Mouse (Mus musculus) lung, postnatal 10 days (tissue): ENCODE measurements at regions not wholly inside any gene's neighbourhood (a gene's known extent, or its start where the extent isn't known, plus 50 kb on each side); places are given as distances from the start of the nearest gene placed in this dataset.

ENCODE experiments used
- DNase-seq: peaks from one replicate; pipeline ENCODE4 v3.0.0; 2021

GRCm38 (mm10) chr12:65424506-65424905 lies 199.2 kb downstream of the Wdr20rt start:
- no peak for DNase-seq

- no peak for DNase-seq
Measured at GRCm38 (mm10) chr12:65425440-65425839, 200.1 kb downstream of the Wdr20rt start.

DNA sequence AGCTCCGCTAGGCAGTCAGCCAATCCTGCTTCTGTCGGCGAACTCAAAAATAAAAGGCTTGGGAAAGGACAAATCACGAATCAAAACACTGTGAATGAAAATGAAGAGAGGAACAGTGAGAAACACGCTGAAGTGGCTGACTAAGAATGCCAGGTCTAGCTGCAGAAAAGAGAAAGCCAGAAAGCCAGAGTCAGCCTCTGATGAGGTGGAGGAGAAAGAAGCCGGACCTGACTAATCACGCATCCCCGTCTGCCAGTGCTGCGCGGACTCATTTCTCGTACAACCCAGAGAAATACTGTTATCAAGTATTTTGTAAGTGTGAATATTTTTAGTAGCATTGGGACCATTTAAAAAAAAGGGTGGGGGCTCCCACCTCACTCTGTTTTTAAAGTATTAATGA lies 201.6 kb downstream of the Wdr20rt start:
- DNase-seq: no peak

DNA sequence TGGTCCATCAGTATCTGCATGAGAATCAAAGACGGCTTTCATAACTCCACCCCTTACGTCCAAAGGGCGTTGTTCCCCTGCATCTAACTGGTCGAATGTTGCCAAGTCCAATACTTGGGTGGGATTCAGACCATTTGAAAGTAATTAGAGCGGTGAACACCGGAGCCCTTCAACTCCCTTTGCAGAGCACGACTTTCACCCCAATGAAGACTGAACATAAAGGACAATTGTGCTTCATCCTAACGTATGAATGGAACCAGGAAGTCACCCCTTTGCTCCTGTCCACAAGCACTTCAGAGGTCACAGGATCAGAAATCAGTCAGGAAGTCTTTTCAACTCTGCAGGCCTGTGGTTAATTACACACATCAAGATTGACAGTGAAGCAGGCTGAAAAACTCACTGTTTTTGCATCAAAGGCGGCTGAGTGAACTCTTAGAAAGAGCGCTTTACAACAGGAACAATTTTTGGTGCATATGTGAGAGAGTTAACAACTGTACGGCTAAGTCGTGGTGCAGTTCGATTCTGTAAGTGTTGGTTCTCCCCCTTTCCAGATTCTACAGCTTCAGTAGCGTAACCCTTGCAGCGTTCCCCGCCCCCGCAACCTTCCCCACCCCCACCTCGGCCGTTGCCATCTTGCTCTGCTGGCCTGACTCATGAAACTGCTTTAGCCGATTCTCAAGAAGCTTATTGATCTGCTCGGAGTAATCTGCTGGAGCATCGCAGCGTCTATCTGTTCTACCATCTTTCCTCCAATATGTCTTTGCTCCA lies 203.1 kb downstream of the Wdr20rt start:
- DNase-seq: no peak

GRCm38 (mm10) chr12:65450845-65451244 lies 225.5 kb downstream of the Wdr20rt start:
- DNase-seq: no peak

- DNase-seq: no peak
Measured at GRCm38 (mm10) chr12:65455683-65456082, 230.4 kb downstream of the Wdr20rt start.

DNA sequence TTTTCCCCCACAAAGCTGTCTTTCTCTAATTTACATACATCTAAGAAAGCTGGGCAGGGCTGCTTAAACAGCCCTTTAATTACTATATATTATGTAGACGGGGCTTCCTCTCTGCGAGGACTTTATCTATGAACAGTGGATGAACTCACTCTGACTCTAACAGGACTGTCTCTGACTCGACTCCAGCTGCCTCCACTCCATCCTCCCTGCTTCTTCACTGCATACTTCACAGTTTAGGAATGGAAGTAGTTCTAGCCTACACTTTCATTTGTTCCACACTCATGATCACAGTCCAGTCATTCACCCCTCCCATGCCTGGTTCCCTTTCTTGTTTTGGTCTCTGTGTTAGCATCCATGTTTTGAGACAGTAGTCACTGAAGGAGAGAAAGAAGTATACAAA lies 231.6 kb downstream of the Wdr20rt start:
- no peak for DNase-seq

- no peak for DNase-seq
Measured at GRCm38 (mm10) chr12:65464246-65464645, 238.9 kb downstream of the Wdr20rt start.

DNA sequence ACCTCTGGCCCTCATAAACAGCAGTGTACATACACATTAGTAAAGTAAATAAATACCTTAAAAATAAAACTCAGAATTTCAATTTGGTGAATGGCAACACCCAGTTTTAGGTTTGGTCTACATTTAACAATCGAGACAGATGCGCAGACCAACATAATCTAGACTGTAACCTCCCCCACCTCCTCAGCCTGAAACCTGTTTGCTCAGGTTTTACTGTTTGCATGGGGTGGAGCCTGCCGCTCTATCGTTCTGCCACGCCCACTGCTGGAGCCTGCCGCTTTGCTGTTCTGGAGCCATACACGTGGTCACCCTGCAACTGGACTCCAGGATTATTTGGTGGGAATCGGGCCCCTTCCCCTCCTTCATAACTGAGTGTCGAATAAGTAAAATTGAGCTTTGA lies 253.4 kb downstream of the Wdr20rt start:
- DNase-seq: peak; percentile 2

DNA sequence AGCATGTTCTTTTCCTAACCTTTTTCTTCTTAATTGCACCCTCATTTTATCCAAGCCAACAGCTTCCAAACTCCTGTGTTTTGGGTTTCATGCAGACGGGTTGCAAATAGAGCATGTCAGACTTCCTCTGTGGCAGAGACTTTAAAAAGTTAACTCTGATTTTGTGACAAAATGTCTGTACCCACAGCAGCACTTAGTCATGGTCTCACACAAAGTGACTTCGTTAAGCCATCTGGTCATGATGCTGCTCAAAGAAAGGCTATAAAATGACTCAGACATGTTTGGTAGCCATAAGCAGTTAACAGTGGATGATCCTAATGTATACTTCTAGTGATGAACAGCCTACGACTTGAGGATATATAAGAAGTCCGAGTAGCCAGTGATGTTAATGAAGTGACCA lies 255.5 kb downstream of the Wdr20rt start:
- DNase-seq: no peak

- no peak for DNase-seq
Measured at GRCm38 (mm10) chr12:65491092-65491491, 265.8 kb downstream of the Wdr20rt start.

DNA sequence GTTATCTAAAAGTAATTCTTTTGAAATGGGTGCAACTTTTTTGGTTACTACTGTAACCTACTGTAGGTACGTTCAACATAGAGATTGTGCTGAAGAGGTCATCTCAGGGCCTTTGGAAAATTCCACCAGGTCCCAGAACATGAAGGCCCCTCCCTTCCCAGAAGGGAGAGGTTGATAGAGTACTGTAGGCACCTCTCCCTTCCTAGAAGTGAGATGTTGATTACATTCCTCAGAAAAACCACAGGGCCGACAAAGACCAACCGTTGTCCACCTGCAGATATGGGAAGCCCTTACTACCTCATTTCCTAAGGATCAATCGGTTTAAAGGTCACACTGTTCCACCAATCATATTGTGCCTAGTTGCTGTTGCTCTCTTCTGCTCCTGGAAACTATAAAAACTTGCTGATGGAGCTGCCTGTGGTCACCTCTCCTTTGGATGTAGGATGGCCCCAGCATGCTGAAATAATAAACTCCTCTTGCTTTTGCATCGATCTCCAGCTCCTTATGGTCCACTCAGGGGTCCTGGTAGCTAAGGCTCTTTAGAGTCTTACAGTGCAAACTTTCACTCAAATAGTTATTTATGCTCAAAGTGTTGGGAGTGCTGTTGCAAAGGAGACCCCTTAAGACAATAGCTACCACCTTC lies 269.2 kb downstream of the Wdr20rt start:
- DNase-seq: no peak

- DNase-seq: no peak
Measured at GRCm38 (mm10) chr12:65496613-65497012, 271.3 kb downstream of the Wdr20rt start.

DNA sequence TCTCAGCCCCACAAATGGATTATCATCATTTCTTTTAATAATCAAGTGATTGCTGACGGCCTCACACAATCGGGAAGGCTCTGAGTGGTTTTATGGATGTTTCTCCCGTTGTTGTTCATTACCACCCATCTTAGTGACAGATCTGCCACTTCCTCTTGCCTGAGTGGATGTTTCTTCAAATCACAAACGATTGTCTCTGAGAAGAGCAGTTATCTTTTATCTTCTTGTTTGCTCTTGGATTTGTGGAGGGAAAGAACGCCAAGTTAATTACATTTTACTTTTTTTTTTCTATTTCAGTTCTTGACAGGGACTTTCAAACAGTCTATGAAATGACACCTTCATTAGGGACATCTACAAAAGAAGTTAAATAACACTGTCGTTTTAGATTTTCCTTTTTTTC lies 272.3 kb downstream of the Wdr20rt start:
- no peak for DNase-seq

- DNase-seq: no peak
Measured at GRCm38 (mm10) chr12:65501459-65501858, 276.1 kb downstream of the Wdr20rt start.

DNA sequence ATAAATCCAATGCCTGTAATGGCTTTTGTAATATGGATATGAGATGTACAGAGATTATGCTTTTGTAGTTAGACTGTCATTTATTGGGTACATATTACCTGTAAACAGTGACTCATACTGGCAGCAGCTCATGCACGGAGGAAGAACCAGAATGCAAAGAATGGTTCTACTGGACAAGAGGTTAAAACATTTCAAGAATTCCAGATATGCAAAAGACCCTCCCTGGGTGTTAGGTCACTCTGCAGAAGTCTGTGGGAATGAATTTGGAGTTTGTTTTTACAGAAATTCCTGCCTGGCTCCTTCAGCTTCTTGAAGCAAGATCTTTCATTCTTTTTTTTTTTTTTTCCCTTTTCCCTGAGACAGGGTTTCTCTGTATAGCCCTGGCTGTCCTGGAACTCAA lies 276.7 kb downstream of the Wdr20rt start:
- DNase-seq: no peak

DNA sequence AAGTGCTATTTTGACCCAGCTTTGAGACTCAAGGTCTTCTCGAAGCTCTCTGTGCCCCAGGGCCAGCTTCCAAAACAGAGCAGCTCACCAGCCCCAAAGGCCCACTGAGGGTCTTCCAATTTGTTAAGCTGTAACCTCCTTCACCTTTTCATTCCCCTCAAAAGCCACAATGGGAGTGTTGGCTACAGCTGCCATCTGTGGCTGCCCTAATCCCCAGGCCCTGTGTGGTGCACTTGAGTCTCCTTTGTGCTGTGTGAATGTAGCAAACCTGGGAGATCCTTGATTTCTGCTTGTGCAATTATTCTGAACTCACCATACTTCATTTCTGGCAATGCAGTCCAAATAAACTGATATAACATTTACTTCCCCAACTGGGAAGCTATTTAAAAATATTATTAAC lies 287.8 kb downstream of the Wdr20rt start:
- DNase-seq: no peak

- no peak for DNase-seq
Measured at GRCm38 (mm10) chr12:65534142-65534690, 308.9 kb downstream of the Wdr20rt start.

DNA sequence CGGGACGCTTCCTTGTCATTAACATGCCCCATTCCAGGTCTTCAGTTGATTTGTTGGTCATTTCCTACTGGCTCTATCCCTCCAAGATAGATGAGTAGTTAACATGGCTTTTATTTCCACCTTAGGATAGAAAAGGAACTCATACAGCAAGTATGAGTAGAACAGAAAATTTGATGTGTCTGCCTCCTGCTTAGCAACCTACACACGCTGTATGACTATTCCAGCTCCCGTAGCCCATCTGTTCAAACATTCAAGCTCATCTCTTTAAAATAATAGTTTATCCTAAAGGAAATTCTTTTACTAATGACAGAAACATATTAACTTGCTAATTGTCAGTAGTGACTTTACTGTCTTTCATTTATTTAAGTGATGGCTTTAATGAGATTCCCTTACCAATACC lies 323.0 kb downstream of the Wdr20rt start:
- DNase-seq: no peak

GRCm38 (mm10) chr12:65552230-65552629 lies 326.9 kb downstream of the Wdr20rt start:
- no peak for DNase-seq

- no peak for DNase-seq
Measured at GRCm38 (mm10) chr12:65559036-65559435, 333.7 kb downstream of the Wdr20rt start.

- no peak for DNase-seq
Measured at GRCm38 (mm10) chr12:65559809-65560208, 334.5 kb downstream of the Wdr20rt start.

DNA sequence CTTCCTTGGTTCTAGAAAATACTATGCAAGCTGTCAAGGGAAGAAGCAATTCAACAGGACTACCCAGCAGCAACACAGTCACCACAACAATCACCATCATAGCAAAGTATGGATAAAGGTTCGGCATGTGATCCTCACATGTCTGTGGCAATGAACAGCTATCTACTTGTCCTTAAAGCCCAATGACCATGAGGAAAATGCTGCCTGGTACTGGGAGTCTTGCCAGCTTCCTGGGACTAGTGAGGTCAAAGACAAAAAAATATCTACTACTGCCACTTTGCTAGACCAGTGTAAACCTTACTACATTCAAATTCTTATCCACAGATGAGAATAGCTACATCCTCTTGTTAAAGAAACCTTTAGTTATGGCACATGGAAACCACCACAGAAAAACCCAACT lies 346.3 kb downstream of the Wdr20rt start:
- DNase-seq: no peak

DNA sequence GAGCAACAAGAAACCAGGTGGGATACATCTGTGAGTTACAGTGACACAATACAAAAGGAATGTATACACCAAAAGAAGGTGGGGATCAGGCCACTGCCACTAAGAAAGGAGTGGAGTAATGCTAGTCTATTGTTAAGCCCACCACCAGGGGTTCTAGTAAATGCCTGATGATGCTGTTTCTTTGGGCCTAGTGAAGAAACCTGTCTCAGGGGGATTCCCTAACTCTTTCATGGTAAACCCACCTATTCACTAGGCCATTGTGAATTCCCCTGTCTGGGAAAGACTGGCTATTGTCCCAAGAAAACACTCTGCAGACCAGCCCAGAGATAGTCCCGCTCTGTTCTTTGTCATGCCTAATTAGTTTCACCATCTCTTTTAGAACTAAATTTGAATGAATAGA lies 368.2 kb downstream of the Wdr20rt start:
- DNase-seq: no peak
